Mouse (Mus musculus) brain, embryonic 14.5 days (tissue): ENCODE data around the gene Arel1. TPM values are rescaled to one million over a fixed set of nuclear protein-coding genes. Genes with fewer than 3 reads are reported as not detected.

Experiments used
- DNase-seq: peaks from one replicate; pipeline ENCODE4 v3.0.0-alpha.2; 2011; ENCODE audit warnings: low read depth
- CTCF ChIP-seq: fragments of 200-500 bp; IDR thresholded peaks from 2 replicates; pipeline ENCODE4 v1.5.1; 2012; ENCODE audit warnings: inconsistent platforms, mild to moderate bottlenecking, moderate library complexity, borderline replicate concordance; ENCODE audit not compliant: insufficient read depth, insufficient read length; ENCODE audit errors: extremely low read depth
- POLR2A ChIP-seq: fragments of 200-500 bp; IDR thresholded peaks from 2 replicates; pipeline ENCODE4 v1.6.1; 2012; ENCODE audit warnings: mild to moderate bottlenecking, inconsistent platforms, borderline replicate concordance; ENCODE audit not compliant: poor library complexity, insufficient read depth, insufficient read length, severe bottlenecking; ENCODE audit errors: extremely low read depth
- polyA plus RNA-seq: library from polyadenylated mRNA; depleted of rRNA; stranded (reverse); fragments of >200 nt; gene quantifications from 2 replicates; pipeline ENCODE4 v1.2.3, GENCODE M21; 2012; rRNA removed

The Arel1 gene
- polyA plus RNA-seq: 55.9 and 60.9 TPM in 2 replicates

DNA sequence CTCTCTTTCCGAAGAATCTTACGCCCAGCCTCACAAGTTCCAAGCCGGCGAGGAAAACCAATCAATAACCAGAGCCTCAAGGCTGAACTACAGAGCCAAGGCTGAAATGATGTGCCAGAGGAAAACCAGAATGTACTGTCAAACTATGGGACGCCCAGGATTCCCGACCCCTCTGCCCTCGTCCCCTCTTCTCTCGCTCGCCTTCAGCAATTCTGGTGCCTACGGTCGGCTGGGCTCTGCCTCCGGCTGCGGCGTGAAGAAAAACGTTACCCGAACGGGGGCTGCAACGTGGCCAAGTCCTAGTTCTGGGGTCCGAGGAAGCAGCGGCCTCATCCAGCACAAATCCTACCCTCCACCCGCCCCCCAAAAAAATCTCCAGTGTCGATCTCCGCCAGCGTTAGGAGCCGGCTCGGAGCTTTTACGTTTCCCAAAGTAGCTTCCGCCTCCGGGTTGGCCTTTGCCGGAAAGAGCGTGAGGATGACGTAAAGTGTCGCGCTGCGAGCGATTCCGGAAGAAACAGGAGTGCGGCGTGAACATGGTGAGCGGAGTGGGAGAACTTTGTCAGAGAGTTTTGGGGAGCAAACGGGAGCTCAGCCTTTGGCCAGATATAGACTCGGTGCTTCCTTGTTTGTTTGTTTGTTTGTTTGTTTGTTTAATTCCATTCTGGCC is at the start of gene Arel1, which contains the start of gene Fcf1:
Gene Arel1 (minus strand): TSS at position 473 of the 669 bp plus-strand sequence.
Gene Fcf1 (plus strand): TSS at position 470 of the 669 bp plus-strand sequence.
- DNase-seq: peak; percentile 98
- TF ChIP-seq POLR2A: peak; percentile 6; the same call in 1 of the 2 replicates
- no peak for TF ChIP-seq CTCF

DNA sequence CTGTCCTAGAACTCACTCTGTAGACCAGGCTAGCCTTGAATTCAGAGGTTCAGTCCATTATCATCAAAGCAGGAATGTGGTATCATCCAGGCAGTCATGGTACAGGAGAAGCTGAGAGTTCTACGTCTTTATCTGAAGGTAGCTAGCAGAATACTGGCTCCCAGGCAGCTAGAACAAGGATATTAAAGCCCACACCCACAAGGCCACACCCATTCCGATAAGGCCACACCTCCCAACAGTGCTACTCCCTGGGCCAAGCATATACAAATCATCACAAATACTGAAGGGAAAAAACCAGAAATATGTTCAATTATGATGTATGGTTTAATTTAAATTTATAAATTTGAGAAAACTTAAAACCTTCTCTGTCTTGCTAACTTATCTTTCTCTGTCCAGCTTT is 41.5 kb upstream of the Arel1 start:
- DNase-seq: no peak
- no peak for TF ChIP-seq CTCF
- no peak for TF ChIP-seq POLR2A

DNA sequence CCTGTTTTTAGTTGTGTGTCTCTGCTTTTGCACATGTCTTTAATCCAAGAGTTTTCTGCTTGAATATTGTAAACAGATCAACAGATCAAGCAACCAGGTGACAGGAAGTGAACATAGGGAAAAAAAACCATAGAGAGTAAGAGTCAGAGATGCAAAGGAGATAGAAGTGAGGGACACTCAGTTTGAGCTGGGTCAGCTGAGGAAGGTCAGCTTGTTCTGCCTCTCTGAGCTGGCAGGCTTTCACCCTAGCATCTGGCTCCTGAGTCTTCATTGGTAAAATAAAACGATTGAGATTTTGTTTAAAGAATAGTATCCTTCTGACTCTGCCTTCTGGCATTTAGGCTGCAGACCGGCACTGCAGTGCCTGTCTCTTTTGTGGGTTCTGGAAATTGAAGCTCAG is 39.8 kb upstream of the Arel1 start:
- TF ChIP-seq POLR2A (no peak), CTCF (no peak)
- no peak for DNase-seq

DNA sequence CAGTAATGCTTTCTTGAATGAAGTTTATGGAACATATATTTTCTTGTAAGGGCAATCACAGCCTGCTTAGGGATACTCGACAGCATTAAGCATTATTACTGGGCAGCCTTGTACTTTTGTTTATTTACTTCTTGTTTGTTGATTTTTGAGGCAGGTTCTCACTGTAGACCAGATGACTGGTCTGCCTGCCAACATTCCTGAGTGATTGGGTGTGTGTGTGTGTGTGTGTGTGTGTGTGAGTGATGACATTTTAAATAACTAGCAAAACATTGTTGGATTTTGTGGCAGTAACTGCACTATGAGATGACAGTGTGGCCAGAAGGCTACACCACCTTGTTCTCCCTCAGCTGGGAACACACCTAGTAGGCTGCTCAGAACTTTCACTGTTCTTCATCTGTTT is 39.1 kb upstream of the Arel1 start:
- DNase-seq: no peak
- TF ChIP-seq POLR2A (no peak), CTCF (no peak)

DNA sequence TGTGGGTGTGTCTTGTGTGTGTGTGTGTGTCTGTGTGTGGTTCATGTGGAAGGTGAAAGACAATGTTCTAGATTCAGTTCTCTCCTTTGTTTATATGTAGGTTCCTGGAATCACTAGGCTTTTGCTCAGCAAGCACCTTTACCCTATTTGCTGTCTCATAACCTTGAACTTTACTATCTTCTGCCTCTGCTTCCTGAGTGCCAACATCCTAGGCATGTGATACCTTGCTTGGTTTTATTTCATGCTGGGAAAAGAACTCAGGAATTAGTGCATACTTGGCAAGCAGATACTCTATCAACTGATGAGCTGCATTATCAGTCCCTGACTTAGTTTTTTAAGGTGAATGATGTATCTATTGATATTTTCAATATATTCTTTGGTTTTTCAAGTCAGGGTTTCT is 36.3 kb upstream of the Arel1 start:
- no peak for DNase-seq
- TF ChIP-seq POLR2A (no peak), CTCF (no peak)

DNA sequence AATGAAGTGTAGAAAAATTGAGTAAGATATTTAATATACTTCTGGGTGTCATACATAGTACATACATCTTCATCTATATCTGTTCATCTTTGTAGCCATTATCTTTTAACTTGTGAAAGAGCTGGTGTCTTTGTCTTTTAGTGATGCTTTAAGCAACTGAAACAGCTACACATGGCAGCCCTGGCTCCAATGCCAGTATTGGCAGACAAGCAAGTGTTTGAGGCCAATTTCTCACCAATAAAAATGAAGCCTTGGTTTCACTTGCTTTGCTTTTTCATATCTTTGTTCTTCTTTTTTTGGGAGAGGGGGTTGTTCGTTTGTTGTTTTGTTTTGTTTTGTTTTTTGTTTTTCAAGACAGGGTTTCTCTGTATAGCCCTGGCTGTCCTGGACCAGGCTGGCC is 35.5 kb upstream of the Arel1 start:
- TF ChIP-seq POLR2A (no peak), CTCF (no peak)
- peak; percentile 26 for DNase-seq

DNA sequence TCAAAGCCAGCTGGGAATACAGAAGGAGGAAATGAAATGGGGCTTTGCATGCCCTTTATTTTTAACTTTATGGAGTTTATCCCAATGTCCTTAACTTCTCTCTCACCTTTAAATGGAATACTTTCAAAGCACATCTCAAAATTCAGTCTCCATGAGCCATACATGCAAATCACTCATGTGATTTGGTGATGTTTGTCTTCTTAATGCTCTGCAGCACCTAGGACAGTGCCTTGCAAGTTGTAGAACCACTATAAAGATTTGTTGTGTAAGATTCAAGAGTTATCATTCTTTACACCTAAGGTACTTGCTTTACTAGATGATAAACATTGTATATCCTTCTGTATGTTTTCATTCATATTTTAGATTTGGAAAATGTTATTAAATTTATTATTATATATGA is 28.4 kb upstream of the Arel1 start:
- TF ChIP-seq POLR2A (no peak), CTCF (no peak)

DNA sequence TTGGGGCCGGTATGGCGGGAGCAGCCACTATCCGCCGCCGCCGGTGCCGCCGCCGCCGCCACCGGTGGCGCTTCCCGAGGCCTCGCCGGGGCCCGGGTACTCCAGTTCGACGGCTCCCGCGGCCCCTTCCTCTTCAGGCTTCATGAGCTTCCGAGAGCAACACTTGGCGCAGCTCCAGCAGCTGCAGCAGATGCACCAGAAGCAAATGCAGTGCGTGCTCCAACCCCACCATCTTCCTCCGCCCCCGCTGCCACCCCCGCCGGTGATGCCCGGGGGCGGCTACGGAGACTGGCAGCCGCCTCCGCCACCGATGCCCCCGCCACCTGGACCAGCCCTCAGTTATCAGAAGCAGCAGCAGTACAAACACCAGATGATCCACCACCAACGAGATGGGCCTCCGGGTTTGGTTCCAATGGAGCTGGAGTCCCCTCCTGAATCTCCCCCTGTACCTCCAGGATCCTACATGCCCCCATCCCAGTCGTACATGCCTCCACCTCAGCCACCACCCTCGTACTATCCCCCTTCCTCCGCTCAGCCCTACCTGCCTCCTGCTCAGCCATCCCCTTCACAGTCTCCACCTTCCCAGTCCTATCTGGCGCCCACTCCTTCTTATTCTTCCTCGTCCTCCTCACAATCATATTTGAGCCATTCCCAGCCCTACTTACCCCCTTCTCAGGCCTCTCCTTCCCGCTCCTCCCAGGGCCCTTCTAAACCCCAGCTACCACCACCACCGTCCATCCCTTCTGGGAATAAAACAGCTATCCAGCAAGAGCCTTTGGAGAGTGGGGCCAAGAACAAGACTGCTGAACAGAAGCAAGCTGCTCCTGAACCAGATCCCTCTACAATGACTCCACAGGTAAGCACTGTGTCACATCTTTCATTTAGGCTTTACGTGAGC is 26.1 kb upstream of the Arel1 start:
- TF ChIP-seq CTCF (no peak), POLR2A (no peak)
- DNase-seq: peak; percentile 80

More for the DNA sequence above, 28.4 kb upstream of the Arel1 start:
- no peak for DNase-seq

DNA sequence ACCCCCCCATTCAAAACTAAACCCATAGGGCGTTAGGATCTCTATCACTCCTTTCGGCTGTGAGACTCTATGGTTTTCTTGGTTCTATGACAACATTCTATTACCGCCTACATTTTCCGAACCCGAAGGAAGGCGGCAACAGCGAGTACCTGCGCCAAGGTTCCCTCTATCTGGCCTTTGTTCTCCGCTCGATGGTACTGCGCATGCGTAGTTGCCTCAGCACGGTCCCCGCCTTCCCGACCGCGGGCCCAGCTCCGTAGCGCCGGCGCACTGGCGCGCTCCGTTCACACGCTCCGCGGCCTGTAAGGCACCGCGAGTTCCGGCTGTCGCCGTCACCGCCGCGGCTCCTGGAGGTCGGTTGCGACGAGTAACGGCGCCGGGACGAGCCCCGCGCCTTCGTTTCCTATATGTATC is 25.4 kb upstream of the Arel1 start, which contains the start of gene Ylpm1:
Gene Ylpm1 (plus strand): TSS at position 239 of the 414 bp plus-strand sequence.
- TF ChIP-seq POLR2A: peak; percentile 98
- TF ChIP-seq CTCF: peak; percentile 53

DNA sequence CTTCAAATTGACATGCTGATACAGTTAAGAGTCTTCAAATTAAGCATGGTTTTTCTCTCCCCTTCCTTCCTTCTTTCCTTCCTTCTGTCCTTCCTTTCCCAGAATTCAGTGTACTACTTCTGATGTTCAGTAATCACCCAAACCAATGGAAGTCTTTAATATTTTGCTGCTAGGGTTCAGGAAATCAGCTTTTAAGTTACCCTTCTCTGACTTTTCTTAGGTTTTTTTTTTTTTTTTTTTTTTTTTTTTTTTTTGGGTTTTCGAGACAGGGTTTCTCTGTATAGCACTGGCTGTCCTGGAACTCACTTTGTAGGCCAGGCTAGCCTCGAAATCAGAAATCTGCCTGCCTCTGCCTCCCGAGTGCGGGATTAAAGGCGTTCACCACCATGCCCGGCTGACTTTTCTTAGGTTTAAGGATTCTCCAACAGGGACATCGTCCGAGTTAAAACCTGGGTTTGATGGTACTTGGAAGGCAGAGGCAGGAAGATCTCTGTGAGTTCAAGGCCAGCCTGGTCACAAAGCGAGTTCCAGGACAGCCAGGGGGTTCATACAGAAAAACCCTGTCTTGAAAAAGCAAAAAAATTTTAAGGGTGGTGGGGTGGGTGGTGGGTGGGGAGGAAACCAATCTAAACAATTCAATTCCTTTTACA is 24.5 kb upstream of the Arel1 start:
- TF ChIP-seq POLR2A: no peak
- TF ChIP-seq CTCF: no peak
- DNase-seq: peak; percentile 2

More for the DNA sequence above, 25.4 kb upstream of the Arel1 start, which contains the start of gene Ylpm1:
- DNase-seq: peak; percentile 99

DNA sequence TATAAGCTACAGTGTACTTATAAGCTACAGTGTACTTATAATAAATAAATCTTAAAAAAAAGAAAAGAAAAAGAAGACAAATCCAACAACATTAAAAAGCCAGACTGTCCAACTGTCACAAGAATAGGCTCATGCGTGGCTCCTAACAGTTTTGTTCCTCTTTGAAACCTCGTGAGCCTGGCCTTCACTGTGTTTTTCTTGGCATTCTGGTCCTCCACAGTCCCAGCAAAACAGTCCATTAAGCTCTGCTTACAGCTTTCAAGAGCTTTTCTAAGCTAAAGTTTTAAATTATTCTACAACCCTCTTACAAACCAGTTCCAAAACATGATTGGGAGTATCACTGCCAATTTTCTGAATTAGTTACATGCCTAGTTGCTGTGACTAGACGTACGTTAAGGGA is 18.8 kb upstream of the Arel1 start:
- DNase-seq: no peak
- no peak for TF ChIP-seq POLR2A
- no peak for TF ChIP-seq CTCF
